Mouse (Mus musculus) spleen, adult 18-20 months (tissue): ENCODE results near the gene Cul1.
"Not testable (repeated sequence)": the region's sequence is repeated elsewhere in the genome, so short reads cannot be mapped to it uniquely, and the experiment has no call there.

Experiments
- DNase-seq, 2 experiments: peaks; one replicate each; pipeline ENCODE4 v3.0.0; 2022; ENCODE audit warnings: mixed read lengths in 2 of 2

Gene Cul1

DNA sequence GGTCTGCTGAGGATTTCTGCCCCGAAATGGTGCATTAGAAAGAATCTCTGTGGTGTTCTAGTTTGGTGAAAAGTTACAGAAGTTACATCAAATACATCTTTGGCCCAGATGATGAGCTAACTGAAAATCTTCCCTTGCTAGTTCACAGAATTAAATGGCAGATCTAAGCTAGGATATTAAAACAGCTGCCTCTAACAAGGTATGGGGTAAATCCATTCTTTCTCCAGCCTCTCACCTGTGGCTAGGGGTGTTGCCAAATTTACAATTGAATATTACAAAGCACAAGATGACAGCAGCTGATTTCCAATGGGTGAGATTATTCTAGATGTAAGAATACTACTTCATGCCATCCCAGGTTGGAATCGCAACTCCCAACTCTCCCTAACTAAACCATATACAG, at the start of gene Cul1:
Gene Cul1 (plus strand): TSS at position 301 of the 400 bp plus-strand sequence.
- DNase-seq: no peak

- DNase-seq: no peak
Observed at GRCm38 (mm10) chr6:47404419-47405382, 48.5 kb upstream of the Cul1 start.

DNA sequence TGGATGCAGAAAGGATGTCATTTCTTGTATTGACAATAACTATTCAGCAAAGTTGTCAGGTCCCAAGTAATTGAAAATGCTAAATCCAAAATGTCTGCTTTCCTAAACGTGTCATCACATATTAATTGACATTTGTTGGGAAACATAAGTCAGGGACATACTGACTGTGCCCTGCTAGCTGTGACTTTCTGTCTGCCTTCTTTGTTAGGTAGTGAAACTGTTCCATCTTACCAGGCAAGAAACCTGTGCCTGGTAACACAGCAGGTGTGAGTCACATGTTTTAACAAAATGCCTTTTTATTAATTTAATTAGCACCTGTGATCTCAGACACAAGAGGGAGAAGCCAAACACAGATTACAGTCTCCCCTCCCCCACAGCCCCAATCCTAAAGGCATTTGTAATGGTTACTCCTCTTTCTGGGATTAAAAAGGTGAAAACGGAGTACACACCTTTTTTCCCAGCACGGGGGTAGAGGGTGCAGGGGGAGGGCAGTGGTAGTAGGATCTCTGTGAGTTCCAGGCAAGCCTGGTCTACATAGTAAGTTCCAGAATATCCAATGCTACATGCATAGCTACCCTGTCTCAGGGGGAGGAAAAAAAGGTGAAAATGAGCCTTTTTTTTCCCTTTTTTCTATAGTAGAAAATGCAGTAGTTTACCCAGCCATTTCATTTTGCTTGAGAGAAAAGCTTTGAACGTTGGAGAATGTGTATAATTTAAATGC, 40.2 kb upstream of the Cul1 start:
- no peak for DNase-seq

DNA sequence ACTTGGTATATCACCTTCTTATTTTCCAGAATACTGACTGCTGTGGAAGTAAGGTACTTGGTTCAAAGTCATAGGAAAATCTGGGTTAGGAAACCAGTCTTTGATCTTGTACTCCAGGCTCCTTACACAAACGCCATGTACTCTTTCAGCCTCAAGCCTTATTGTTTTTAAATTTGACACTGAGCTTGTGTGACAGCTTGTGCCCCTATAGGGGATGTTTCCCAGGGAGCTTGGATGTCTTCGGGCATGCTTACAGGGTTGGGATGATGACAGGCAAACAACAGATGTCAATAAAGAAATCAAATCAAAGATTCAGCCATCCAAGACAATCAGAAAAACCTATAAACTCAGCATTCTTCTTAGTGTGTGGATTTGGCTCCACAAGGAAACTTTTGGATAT, 39.5 kb upstream of the Cul1 start:
- DNase-seq: no peak

DNA sequence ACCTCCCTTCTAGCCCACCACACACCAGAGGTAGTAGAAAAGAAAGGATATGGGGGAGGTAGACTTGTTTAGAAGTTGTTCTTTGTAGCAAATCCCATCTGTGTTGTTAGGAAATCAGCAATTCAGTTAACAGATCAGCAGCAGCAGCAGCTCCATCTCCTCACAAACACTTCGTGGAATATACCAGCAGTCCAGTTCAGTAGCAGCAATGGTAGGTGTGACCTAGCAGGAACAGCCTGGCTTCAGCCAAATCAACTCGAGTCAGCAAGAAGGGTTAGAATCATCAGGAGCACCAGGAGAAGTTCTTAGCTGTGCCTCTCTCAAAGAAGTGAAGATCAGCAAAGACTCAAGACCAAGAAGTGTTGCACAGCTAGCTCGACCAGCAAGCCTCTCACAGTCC, 34.5 kb upstream of the Cul1 start:
- no peak for DNase-seq

DNA sequence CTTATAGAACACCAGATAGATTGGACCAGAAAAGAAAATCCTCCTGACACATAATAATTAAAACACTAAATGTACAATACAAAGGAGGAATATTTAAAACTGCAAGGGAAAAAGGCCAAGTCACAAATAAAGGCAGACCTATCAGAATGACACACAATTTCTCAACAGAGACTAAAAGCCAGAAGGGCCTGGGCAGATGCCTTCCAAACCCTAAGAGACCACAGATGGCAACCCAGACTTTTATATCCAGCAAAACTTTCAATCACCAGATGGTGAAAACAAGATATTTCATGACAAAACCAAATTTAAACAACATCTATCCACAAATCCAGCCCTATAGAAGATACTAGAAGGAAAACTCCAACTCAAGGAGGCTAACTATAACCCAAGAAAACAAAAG, 33.0 kb upstream of the Cul1 start:
- DNase-seq: no peak

DNA sequence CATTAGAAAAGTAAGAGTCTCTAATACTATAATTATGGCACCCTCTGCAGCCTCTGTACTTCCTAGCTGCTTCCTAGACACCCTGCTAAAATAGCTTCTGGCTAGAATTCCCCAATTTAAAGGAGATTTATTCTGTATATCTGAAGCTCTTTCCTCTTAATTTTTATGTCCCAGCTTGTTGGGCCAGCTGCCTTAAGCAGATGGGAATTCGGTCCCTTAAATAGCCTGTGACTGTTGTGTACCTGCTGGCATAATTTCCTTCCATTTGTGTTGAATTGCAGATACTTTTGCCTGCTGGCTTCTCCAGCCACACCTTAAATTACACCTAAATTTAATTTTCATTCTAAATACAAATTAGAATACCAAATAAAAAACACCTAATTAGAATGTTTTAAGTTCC, 32.0 kb upstream of the Cul1 start:
- no peak for DNase-seq

- DNase-seq: no peak
Observed at GRCm38 (mm10) chr6:47426136-47426535, 27.1 kb upstream of the Cul1 start.

DNA sequence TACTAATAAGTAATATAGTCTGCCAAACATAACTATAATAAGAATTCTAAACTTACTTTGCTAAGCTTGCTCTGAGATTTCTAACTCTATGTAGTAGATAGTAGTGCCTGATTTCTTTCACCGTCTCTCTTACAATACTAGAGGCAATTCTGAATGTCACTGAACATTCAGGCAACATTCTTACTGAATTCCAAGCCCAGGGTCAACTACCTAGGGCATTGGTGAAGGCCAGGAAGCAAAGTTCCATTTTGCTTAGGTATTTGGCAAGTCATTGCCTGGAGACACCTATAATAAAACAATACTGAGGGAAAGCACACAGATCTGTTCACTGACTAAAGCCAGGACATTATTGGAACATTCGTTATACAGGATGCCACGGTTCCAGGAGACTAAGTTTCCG, 26.6 kb upstream of the Cul1 start:
- not testable (repeated sequence) for DNase-seq

DNA sequence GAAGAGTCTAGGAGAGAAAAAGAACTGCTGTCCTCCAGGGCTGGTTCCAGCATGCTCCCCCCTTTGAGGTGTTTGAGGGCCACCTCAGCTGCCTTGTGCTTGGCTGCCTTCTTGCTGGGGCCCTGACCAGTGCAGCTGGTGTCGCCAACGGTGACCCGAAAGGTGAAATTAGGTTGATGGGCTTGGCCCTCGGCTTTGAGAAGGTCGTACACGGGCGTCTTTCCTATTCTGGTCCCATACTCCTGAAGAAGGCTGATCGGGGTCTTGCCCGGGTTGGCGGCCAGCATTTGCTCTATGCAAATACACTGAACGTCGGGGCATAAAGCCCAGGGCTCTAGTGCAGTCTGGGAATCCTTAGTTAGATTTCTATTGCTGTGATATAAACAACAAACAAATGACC, 20.4 kb upstream of the Cul1 start:
- not testable (repeated sequence) for DNase-seq

DNA sequence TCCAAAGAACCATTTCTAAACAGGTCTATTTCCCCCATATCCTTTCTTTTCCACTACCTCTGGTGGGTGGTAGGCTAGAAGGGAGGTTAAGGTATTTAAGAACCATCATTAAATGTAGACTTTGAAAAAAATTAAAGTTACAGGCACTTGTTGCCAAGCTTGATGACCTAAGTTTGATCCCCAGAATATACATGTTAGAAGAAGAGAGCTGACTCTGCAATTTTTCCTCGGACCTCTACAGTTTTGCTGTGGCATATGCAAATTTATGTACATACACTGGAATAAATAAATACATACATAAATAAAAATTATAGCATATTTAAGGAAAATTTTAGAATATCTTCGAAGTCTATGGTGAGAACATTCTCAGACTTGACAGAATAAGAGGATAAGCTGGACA, 13.1 kb upstream of the Cul1 start:
- no peak for DNase-seq

DNA sequence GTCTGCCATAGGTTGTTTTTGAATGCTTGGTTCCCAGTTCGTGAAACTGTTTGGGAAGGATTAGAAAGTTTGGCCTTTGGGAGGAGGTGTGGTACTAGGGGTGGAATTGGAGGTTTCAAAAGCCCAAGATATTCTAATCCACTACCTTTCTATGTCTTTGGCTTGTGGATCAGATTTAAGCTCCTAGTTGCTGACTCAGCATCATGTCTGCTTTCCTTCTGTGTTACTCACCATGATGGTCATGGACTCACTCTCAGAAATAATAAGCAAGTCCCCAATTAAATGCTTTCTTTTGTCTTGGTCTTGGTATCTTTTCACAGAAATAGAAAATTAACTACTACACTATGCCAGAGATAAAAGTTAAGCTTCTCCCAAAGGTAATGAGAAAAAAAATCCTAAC, 5.5 kb upstream of the Cul1 start:
- DNase-seq: no peak

DNA sequence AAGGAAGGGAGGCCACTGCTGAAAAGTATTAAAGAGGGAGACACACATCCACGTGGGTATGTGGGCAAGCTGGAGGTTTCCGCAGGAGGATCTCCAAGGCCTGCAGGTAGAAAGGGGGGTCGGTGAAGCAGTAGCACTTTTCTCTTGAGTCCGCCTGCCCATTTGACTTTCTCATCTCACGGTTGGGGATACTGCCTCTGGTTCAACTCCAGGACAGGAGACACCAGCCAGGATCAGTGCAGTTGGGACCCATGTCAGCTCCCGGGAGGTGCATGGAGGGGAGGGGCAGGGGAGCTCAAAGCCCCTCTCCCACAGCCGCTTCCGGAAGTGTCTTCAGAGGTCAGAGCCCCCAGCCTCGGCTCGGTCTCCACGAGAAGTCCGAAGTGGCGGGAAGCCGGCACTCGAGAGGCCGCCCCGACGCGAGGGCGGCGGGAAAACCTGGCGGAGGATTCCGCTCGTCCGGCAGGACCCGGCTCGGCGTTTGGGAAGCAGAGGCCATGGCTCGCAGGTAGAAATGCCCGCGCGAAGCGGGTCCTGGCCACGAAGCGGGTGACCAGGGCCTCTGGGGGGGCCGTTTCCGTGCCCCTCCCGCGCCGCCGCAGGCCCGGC, 428 bp downstream of the Cul1 start:
- no peak for DNase-seq

GRCm38 (mm10) chr6:47454131-47454574, 955 bp downstream of the Cul1 start:
- peak; percentile 71 to 75 for DNase-seq

GRCm38 (mm10) chr6:47454575-47455571, 1.7 kb downstream of the Cul1 start:
- peak in 1 of 2 experiments; percentile 62 for DNase-seq

DNA sequence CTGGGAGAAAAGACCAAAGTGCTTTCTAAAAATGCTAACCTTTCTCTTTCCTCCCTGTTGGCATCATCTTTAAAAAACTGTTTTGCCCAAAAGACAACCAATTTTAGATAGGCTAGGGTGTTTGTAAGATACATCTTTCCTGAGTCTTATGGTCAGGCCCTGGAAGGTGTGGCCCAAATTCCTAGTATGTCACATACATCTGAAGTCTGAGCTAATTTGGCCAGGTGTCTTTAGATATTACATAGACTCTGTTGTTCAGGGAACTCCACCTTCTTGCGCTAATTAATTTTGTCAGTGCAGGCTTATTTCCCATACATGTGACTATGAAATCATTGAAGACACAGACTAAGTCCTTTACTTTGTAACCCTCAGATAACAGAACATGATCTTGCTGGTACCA, 2.6 kb downstream of the Cul1 start:
- no peak for DNase-seq

DNA sequence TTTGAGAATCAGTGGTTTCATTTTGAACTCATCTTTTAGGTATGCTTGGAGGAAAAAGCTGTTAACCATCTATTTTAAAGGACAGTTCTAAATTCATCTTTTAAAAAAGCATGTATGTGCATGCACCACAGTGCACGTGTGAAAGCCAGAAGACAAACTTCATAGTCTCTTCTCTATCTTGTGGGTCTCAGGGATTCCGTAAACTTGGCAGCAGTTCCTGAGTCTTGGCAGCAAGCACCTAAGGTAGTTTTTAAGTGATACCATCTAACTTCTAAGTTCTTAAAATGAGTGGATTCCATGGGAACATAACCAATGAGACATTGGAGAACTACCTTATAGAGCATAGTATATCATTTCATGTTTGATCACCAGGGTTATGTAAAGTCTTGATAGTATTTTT, 3.7 kb downstream of the Cul1 start:
- no peak for DNase-seq

DNA sequence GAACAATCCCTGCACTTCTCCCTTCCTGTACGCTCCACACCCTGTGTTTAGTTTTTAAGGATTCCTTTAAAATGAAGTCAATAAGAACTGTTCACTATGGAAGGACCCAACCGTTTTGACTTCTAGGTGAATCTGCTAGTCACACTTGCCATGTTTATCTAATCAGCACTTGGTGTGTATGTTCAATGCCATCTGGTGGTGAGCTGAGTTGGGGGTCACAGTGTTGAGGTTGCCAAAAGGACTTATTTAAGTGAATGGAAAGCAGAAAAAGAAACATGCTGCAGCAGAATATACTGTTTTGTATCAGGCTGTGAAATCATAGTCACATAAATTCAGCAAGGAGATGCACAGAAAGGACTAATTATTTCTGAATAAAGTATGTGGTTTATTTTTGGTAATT, 12.2 kb downstream of the Cul1 start:
- no peak for DNase-seq

DNA sequence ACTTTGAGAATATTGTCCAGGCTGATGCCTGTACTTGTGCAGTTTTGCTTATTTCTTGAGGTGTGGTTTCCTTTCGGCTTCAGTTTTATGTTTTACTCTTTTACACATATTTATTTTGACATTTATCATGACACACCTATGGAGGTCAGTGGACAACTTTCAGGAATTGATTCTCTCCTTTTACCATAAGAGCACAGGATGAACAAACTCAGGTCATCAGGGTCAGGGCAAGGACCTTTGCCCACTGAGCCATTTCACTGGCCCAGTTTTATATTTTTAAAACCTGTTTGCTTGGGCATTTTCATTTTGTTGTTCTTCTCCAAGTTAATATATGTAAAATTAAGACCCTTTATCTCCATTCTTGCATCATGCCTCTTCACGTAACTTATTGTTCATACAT, 13.3 kb downstream of the Cul1 start:
- DNase-seq: no peak

DNA sequence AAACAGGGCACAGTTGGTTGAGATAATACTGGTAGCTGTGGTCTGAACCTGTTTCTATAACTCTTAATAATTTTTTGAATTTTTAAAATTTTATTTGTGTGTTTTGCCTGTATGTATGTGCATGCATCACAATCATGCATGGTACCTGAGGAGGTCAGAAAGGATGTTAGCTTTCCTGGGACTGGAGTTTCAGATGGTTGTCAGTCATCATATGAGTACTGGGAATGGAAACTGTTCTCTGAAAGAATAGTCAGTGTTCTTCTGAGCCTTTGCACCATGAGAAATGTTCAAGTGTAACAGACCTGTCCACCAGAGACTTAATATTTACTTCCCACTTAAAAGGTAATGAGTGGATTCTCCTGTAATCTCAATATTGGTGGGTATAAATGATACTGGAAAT, 13.9 kb downstream of the Cul1 start:
- no peak for DNase-seq

- no peak for DNase-seq
Observed at GRCm38 (mm10) chr6:47469760-47470159, 16.6 kb downstream of the Cul1 start.

DNA sequence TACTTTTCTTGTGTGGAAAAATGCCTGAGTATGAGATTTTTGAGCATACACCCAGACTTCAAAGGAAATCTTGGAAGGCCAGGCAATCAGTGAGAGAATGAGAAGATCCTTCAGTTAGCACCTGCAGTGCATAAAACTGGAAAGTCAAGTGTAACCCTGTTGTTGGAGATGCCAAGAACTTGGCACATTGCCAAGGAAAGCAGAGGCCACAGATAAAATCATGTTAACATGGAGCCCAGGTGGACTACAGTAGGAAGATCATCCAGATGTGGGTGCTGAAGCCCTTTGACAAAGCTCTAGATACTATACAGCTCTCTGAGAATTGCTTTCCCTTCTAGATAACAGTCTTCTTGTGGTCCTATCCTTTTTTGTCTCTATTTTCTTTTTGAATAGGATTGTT, 19.2 kb downstream of the Cul1 start:
- DNase-seq: no peak
